Mouse (Mus musculus) lung, embryonic 14.5 days (tissue): ENCODE data around the gene Rab31. TPM values are rescaled to one million over a fixed set of nuclear protein-coding genes. Genes with fewer than 3 reads are reported as not detected.
"Not testable (repeated sequence)": the region's sequence is repeated elsewhere in the genome, so short reads cannot be mapped to it uniquely, and the experiment has no call there.

ENCODE experiments used
- ATAC-seq: fragments of 200-750 bp; cut with Nextera tagmentation; 2 replicates; pipeline ENCODE4 v1.8.0; 2017; ENCODE audit warnings: mild to moderate bottlenecking, moderate TSS enrichment, moderate library complexity; ENCODE audit not compliant: insufficient read depth
- DNase-seq: peaks from one replicate; pipeline ENCODE4 v3.0.0-alpha.2; 2015
- H3K27ac ChIP-seq: fragments of 300-500 bp; sonication (generic); 2 replicates; pipeline ENCODE4 v1.5.1; 2014; ENCODE audit warnings: low read depth, mild to moderate bottlenecking, moderate library complexity
- H3K27me3 ChIP-seq: fragments of 300-500 bp; sonication (generic); 2 replicates; pipeline ENCODE4 v1.6.1; 2014; ENCODE audit warnings: low read length, control low read depth; ENCODE audit not compliant: insufficient read depth
- H3K36me3 ChIP-seq: fragments of 300-500 bp; sonication (generic); 2 replicates; pipeline ENCODE4 v1.6.1; 2014; ENCODE audit warnings: control low read depth; ENCODE audit not compliant: insufficient read depth
- H3K4me1 ChIP-seq: fragments of 300-500 bp; sonication (generic); 2 replicates; pipeline ENCODE4 v1.6.1; 2014; ENCODE audit warnings: antibody characterized with exemption, control low read depth; ENCODE audit not compliant: insufficient read depth
- H3K4me2 ChIP-seq: fragments of 300-500 bp; sonication (generic); 2 replicates; pipeline ENCODE4 v1.6.1; 2014; ENCODE audit warnings: mild to moderate bottlenecking
- H3K4me3 ChIP-seq: fragments of 300-500 bp; sonication (generic); 2 replicates; pipeline ENCODE4 v1.5.1; 2014; ENCODE audit warnings: low read depth, low read length
- H3K9ac ChIP-seq: fragments of 300-500 bp; sonication (generic); 2 replicates; pipeline ENCODE4 v1.6.1; 2014
- H3K9me3 ChIP-seq: fragments of 300-500 bp; sonication (generic); 2 replicates; pipeline ENCODE4 v1.6.1; 2016; ENCODE audit warnings: low read depth, low read length, control low read depth
- CTCF ChIP-seq: IDR thresholded peaks from 2 replicates; pipeline ENCODE4 v1.5.1; 2016; ENCODE audit warnings: antibody characterized with exemption, low read depth
- WGBS: fragments of 180-500 bp; shearing (Covaris S2); extraction: QIAGEN DNeasy Blood & Tissue Kit; methylation state at CpG from one replicate; pipeline ENCODE4 v1.1.7; 2014; 5-methylcytosine and 5-hydroxymethylcytosine counted together
- polyA plus RNA-seq: library from polyadenylated mRNA; unstranded; fragments of >200 nt; fragmentation: Nextera tagmentation; extraction: Ambion mirVana; gene quantifications from 2 replicates; pipeline ENCODE4 v1.2.1, GENCODE M21; 2014

Gene Rab31
- polyA plus RNA-seq, 1 experiment from 2014 or later = 49.4 TPM

DNA sequence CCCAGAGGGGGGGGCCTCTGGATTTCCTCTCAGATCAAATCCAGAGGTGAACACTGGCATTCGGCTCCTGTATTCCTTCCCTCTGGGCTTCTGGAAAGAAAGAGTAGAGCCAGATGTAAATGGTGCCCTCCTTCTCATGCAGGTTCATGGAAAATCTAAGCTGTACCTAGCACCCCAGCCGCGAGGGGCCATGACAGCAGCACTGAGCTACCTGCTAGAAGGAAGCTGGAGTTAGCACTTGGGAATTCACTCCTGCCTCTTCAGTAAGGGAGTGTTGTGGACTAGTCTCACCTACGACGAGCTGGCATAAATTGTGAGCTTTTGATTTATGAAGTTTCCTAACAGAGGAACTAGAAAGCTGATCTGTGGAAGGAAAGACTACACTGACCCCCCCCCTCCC lies 129.0 kb downstream of the Rab31 start:
- H3K36me3 ChIP-seq = no peaks in the 10 kb centered on the region
- WGBS = 70% methylated on average over 5 of the region's 5 CpGs
- H3K4me2 ChIP-seq = 0 out of 2 replicates have a peak overlapping the region, but pooled peaks have one; percentile 4
- DNase-seq = no peak
- no peaks in the 10 kb centered on the region for H3K9me3 ChIP-seq
- ATAC-seq = no peak
- no peak for TF ChIP-seq CTCF
- H3K27ac ChIP-seq = peak overlapping the region; percentile 78
- no peaks in the 10 kb centered on the region for H3K4me1 ChIP-seq
- no peaks in the 10 kb centered on the region for H3K27me3 ChIP-seq
- H3K9ac ChIP-seq = no peak overlapping the region
- H3K4me3 ChIP-seq = no peak overlapping the region

- H3K4me3 ChIP-seq = no peak overlapping the region
- DNase-seq (peak; percentile 47), ATAC-seq (peak; percentile 74)
- no peaks in the 10 kb centered on the region for H3K36me3 ChIP-seq
- H3K9ac ChIP-seq = no peak overlapping the region
- H3K4me1 ChIP-seq = no peaks in the 10 kb centered on the region
- WGBS = 43% methylated on average over 10 of the region's 10 CpGs
- H3K27me3 ChIP-seq = no peaks in the 10 kb centered on the region
- H3K9me3 ChIP-seq = no peaks in the 10 kb centered on the region
- peak overlapping the region; percentile 78 for H3K27ac ChIP-seq
- H3K4me2 ChIP-seq = 0 out of 2 replicates have a peak overlapping the region, but pooled peaks have one; percentile 4
- TF ChIP-seq CTCF = no peak
These were observed 129.5 kb downstream of the Rab31 start for GRCm38 (mm10) chr17:65643051-65643521.

DNA sequence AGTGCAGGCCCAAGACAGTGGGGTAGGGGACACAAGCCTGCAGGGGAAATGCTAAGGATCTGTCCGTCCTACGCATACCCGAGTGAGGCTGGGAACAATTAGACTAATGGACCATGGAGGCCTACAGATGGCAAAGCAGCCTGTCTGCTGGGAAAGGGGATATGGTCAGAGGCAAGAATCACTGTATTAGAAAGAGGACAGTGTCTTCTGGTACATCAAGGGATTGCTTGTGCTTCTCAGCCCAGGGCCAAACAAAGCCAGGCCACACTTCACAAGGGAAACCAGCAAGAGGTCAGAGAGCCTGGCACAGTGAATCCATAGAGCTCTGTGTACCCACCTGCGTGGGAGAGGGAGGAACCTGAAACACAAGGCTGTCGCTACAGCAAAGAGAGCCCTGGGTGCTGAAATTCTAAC lies 130.0 kb downstream of the Rab31 start:
- no peak overlapping the region for H3K9ac ChIP-seq
- WGBS = 61% methylated on average over 5 of the region's 5 CpGs
- DNase-seq = no peak
- H3K4me1 ChIP-seq = no peaks in the 10 kb centered on the region
- no peaks in the 10 kb centered on the region for H3K27me3 ChIP-seq
- no peak for TF ChIP-seq CTCF
- no peak overlapping the region for H3K4me3 ChIP-seq
- H3K27ac ChIP-seq = peak overlapping the region; percentile 78; the same call in 1 of the 2 replicates
- no peak overlapping the region for H3K4me2 ChIP-seq
- H3K36me3 ChIP-seq = no peaks in the 10 kb centered on the region
- no peaks in the 10 kb centered on the region for H3K9me3 ChIP-seq
- no peak for ATAC-seq

GRCm38 (mm10) chr17:65641734-65642218 lies 130.8 kb downstream of the Rab31 start, which contains the start of gene Txndc2:
Gene Txndc2 (minus strand): TSS chr17:65642168.
- no peaks in the 10 kb centered on the region for H3K9me3 ChIP-seq
- WGBS = 81% methylated on average over 11 of the region's 11 CpGs
- ATAC-seq = no peak
- no peak within 1 kb of the TSS for H3K9ac ChIP-seq
- H3K36me3 ChIP-seq = no peaks in the 10 kb centered on the region
- H3K27ac ChIP-seq = peak within 1 kb of the TSS; percentile 78; the same call in 1 of the 2 replicates
- no peak within 1 kb of the TSS for H3K4me2 ChIP-seq
- no peak within 1 kb of the TSS for H3K4me3 ChIP-seq
- DNase-seq = no peak
- H3K27me3 ChIP-seq = no peaks in the 10 kb centered on the region
- TF ChIP-seq CTCF = no peak
- no peaks in the 10 kb centered on the region for H3K4me1 ChIP-seq

GRCm38 (mm10) chr17:65639144-65639543 lies 133.4 kb downstream of the Rab31 start:
- no peaks in the 10 kb centered on the region for H3K36me3 ChIP-seq
- no peak for DNase-seq
- H3K9me3 ChIP-seq = no peaks in the 10 kb centered on the region
- H3K4me1 ChIP-seq = no peaks in the 10 kb centered on the region
- no peak overlapping the region for H3K9ac ChIP-seq
- H3K27ac ChIP-seq = no peak overlapping the region
- no peak for ATAC-seq
- no peak for TF ChIP-seq CTCF
- WGBS = 82% methylated on average over 1 of the region's 1 CpGs
- no peak overlapping the region for H3K4me2 ChIP-seq
- H3K27me3 ChIP-seq = no peaks in the 10 kb centered on the region
- no peak overlapping the region for H3K4me3 ChIP-seq

- no peaks in the 10 kb centered on the region for H3K27me3 ChIP-seq
- no peaks in the 10 kb centered on the region for H3K9me3 ChIP-seq
- H3K27ac ChIP-seq = no peak overlapping the region
- whole genome bisulfite sequencing = 54% methylated on average over 14 of the region's 14 CpGs
- ATAC-seq (no peak), DNase-seq (no peak)
- no peak overlapping the region for H3K4me2 ChIP-seq
- no peak for TF ChIP-seq CTCF
- no peaks in the 10 kb centered on the region for H3K4me1 ChIP-seq
- no peak overlapping the region for H3K9ac ChIP-seq
- no peak overlapping the region for H3K4me3 ChIP-seq
- no peaks in the 10 kb centered on the region for H3K36me3 ChIP-seq
These were observed 136.7 kb downstream of the Rab31 start for GRCm38 (mm10) chr17:65635715-65636360.

DNA sequence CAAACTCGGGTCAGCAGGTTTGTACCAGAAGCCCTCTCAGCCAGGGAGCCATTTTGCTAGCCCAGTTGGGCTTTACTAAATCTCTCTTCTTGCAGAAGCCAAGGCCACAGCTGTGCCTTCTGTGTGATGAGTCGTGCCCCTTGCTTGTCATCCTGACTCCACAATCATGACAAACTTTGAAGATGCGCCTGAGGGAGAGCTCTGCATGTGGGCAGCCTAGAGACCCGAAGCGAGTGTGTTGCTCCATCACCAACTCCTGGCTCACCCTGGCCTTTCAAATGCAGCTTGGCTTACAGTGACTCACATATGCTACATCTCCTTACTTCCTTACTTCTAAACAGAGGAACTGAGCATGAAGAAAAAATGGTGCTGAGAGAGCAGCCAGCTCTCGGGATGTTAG lies 142.6 kb downstream of the Rab31 start:
- Histone ChIP-seq H3K4me3 (no peak overlapping the region), H3K27ac (no peak overlapping the region), H3K27me3 (no peaks in the 10 kb centered on the region), H3K9me3 (no peaks in the 10 kb centered on the region), H3K4me2 (no peak overlapping the region), H3K36me3 (no peaks in the 10 kb centered on the region), H3K4me1 (no peaks in the 10 kb centered on the region), H3K9ac (no peak overlapping the region)
- DNase-seq (no peak), ATAC-seq (no peak)
- TF ChIP-seq CTCF = no peak
- 68% methylated on average over 6 of the region's 6 CpGs for WGBS

- not testable (repeated sequence) for H3K27ac ChIP-seq, H3K36me3 ChIP-seq, H3K4me3 ChIP-seq, H3K27me3 ChIP-seq, ATAC-seq, DNase-seq, H3K9me3 ChIP-seq, H3K9ac ChIP-seq, H3K4me1 ChIP-seq, H3K4me2 ChIP-seq
- WGBS = 63% methylated on average over 13 of the region's 13 CpGs
These were observed 143.6 kb downstream of the Rab31 start for GRCm38 (mm10) chr17:65628823-65629532.
